Mouse (Mus musculus): ENCODE measurements at regions not wholly inside any gene's neighbourhood (a gene's known extent, or its start where the extent isn't known, plus 50 kb on each side); places are given as distances from the start of the nearest gene placed in this dataset.

- intact Hi-C loops (cut with DNase I): no loop called here
- no peak for TF ChIP-seq CTCF (IDR thresholded peaks at IDR 0.05)
- Histone ChIP-seq H3K27ac (no peak overlapping the region), H3K4me3 (no peak overlapping the region)
- DNase-seq (ENCODE audit: extremely low spot score in 1 of 2, low spot score in 2 of 2): no peak
These were observed 63.4 kb downstream of the Irx2 start for GRCm38 (mm10) chr13:72691783-72692729.

GRCm38 (mm10) chr13:72707469-72707868 lies 78.8 kb downstream of the Irx2 start:
- no peak overlapping the region for H3K4me3 ChIP-seq
- no peak for TF ChIP-seq CTCF (IDR thresholded peaks at IDR 0.05)
- H3K27ac ChIP-seq: no peak overlapping the region
- intact Hi-C loops (cut with DNase I): no loop called here
- no peak for DNase-seq (ENCODE audit: extremely low spot score in 1 of 2, low spot score in 2 of 2)

GRCm38 (mm10) chr13:72708728-72709127 lies 80.1 kb downstream of the Irx2 start:
- TF ChIP-seq CTCF (IDR thresholded peaks at IDR 0.05): no peak
- DNase-seq (ENCODE audit: extremely low spot score in 1 of 2, low spot score in 2 of 2): no peak
- Histone ChIP-seq H3K4me3 (no peak overlapping the region), H3K27ac (no peak overlapping the region)
- intact Hi-C loops (cut with DNase I): no loop called here

GRCm38 (mm10) chr13:72710051-72710450 lies 81.4 kb downstream of the Irx2 start:
- no peak for DNase-seq (ENCODE audit: extremely low spot score in 1 of 2, low spot score in 2 of 2)
- intact Hi-C loops (cut with DNase I): no loop called here
- no peak overlapping the region for H3K4me3 ChIP-seq
- TF ChIP-seq CTCF (IDR thresholded peaks at IDR 0.05): no peak
- no peak overlapping the region for H3K27ac ChIP-seq

GRCm38 (mm10) chr13:72711136-72711535 lies 82.5 kb downstream of the Irx2 start:
- no peak for TF ChIP-seq CTCF (IDR thresholded peaks at IDR 0.05)
- DNase-seq (ENCODE audit: extremely low spot score in 1 of 2, low spot score in 2 of 2): no peak
- Histone ChIP-seq H3K27ac (no peak overlapping the region), H3K4me3 (no peak overlapping the region)
- intact Hi-C loops (cut with DNase I): no loop called here

GRCm38 (mm10) chr13:72711842-72712330 lies 83.3 kb downstream of the Irx2 start:
- Histone ChIP-seq H3K4me3 (no peak overlapping the region), H3K27ac (no peak overlapping the region)
- no peak for TF ChIP-seq CTCF (IDR thresholded peaks at IDR 0.05)
- DNase-seq (ENCODE audit: extremely low spot score in 1 of 2, low spot score in 2 of 2): no peak
- intact Hi-C loops (cut with DNase I): no loop called here

- no peak for TF ChIP-seq CTCF (IDR thresholded peaks at IDR 0.05)
These were observed 86.2 kb downstream of the Irx2 start for GRCm38 (mm10) chr13:72714793-72715192.

GRCm38 (mm10) chr13:72715959-72716680 lies 87.5 kb downstream of the Irx2 start:
- Histone ChIP-seq H3K27ac (no peak overlapping the region), H3K4me3 (no peak overlapping the region)
- no peak for TF ChIP-seq CTCF (IDR thresholded peaks at IDR 0.05)
- intact Hi-C loops (cut with DNase I): no loop called here
- no peak for DNase-seq (ENCODE audit: extremely low spot score in 1 of 2, low spot score in 2 of 2)

More at GRCm38 (mm10) chr13:72714793-72715192, 86.2 kb downstream of the Irx2 start:
- no peak overlapping the region for H3K27ac ChIP-seq
- intact Hi-C loops (cut with DNase I): no loop called here
- no peak overlapping the region for H3K4me3 ChIP-seq
- DNase-seq (ENCODE audit: extremely low spot score in 1 of 2, low spot score in 2 of 2): no peak

GRCm38 (mm10) chr13:72727126-72727525 lies 98.5 kb downstream of the Irx2 start:
- Histone ChIP-seq H3K4me3 (no peak overlapping the region), H3K27ac (no peak overlapping the region)
- intact Hi-C loops (cut with DNase I): no loop called here
- no peak for TF ChIP-seq CTCF (IDR thresholded peaks at IDR 0.05)
- no peak for DNase-seq (ENCODE audit: extremely low spot score in 1 of 2, low spot score in 2 of 2)

- Histone ChIP-seq H3K4me3 (no peak overlapping the region), H3K27ac (no peak overlapping the region)
- intact Hi-C loops (cut with DNase I): no loop called here
- no peak for DNase-seq (ENCODE audit: extremely low spot score in 1 of 2, low spot score in 2 of 2)
- TF ChIP-seq CTCF (IDR thresholded peaks at IDR 0.05): no peak
These were observed 107.3 kb downstream of the Irx2 start for GRCm38 (mm10) chr13:72735916-72736315.

- no peak overlapping the region for H3K27ac ChIP-seq
- DNase-seq (ENCODE audit: extremely low spot score in 1 of 2, low spot score in 2 of 2): no peak
- TF ChIP-seq CTCF (IDR thresholded peaks at IDR 0.05): no peak
- no peak overlapping the region for H3K4me3 ChIP-seq
- intact Hi-C loops (cut with DNase I): no loop called here
These were observed 108.4 kb downstream of the Irx2 start for GRCm38 (mm10) chr13:72736992-72737391.

GRCm38 (mm10) chr13:72747187-72747586 lies 118.6 kb downstream of the Irx2 start:
- Histone ChIP-seq H3K4me3 (no peak overlapping the region), H3K27ac (no peak overlapping the region)
- intact Hi-C loops (cut with DNase I): no loop called here
- TF ChIP-seq CTCF (IDR thresholded peaks at IDR 0.05): peak; percentile 37
- no peak for DNase-seq (ENCODE audit: extremely low spot score in 1 of 2, low spot score in 2 of 2)
